Mouse (Mus musculus): ENCODE measurements around the gene Gm36210. TPM values are rescaled to one million over a fixed set of nuclear protein-coding genes. Genes with fewer than 3 reads are reported as not detected.

Gene Gm36210
- polyA plus RNA-seq, 1 experiment from 2014 or later, result 0.47 TPM

DNA sequence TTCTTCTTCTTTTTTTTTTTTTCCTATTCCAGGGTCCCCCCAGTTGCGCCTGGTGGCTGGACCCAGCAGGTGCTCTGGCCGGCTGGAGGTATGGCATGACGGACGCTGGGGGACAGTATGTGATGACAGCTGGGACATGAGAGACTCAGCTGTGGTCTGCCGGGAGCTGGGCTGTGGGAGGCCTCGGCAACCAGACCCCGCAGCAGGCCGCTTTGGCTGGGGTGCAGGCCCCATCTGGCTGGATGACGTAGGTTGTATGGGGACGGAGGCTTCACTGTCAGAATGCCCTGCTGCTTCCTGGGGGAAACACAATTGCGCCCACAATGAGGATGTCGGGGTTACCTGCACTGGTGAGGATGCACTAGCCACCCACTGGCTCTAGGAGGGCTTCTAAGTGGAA is 26.8 kb upstream of the Gm36210 start:
- Histone ChIP-seq H3K4me2 (no peak overlapping the region), H3K9ac (no peak overlapping the region), H3K4me1 (replicated peaks) (no peaks in the 10 kb centered on the region), H3K9me3 (no peaks in the 10 kb centered on the region), H3K4me3 (no peak overlapping the region), H3K36me3 (no peaks in the 10 kb centered on the region), H3K27me3 (no peaks in the 10 kb centered on the region), H3K27ac (replicated peaks) (no peak overlapping the region)
- ATAC-seq (ENCODE audit: low FRiP score, low read depth), result no peak
- WGBS, result 58% methylated on average over 12 of the region's 12 CpGs

DNA sequence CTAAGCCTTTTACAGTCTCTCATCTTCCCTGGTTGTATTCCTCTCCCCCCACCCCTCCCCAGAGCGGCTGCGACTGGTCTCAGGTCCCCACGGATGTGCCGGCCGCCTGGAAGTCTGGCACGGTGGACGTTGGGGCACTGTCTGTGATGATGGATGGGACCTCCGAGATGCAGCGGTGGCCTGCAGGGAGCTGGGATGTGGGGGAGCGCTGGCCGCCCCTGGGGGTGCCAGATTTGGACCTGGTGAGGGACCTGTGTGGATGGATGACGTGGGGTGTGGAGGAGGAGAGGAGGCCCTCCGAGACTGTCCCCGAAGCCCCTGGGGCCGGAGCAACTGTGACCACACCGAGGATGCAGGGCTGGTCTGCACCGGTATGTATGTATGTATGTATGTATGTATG is 22.0 kb upstream of the Gm36210 start:
- Histone ChIP-seq H3K9ac (no peak overlapping the region), H3K27ac (replicated peaks) (no peak overlapping the region), H3K27me3 (no peaks in the 10 kb centered on the region), H3K4me2 (no peak overlapping the region), H3K36me3 (no peaks in the 10 kb centered on the region), H3K4me1 (replicated peaks) (peaks cover 31% of the 10 kb centered on the region), H3K9me3 (no peaks in the 10 kb centered on the region), H3K4me3 (no peak overlapping the region)
- no peak for ATAC-seq (ENCODE audit: low FRiP score, low read depth)
- WGBS, result 69% methylated on average over 17 of the region's 17 CpGs

DNA sequence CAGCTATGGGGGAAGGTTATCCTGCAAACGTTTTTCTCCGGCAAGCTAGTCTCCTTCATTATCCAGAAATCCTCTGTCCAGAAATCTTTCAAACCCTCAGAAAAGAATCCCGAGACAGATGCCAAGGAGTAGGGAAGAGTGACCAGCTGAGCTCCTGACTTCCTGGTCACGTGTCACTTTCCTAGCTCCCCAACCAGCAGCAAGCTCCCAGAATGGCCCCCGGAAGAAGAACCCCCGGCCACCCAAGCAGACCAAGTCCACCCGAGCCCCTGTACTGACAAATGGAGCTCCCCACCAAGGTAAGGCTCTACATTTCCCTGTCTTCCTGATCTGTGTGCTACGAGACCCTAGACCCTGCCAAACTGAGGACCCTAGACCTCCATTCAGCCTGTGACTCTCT is 21.4 kb upstream of the Gm36210 start:
- Histone ChIP-seq H3K27me3 (no peaks in the 10 kb centered on the region), H3K9ac (no peak overlapping the region), H3K4me3 (no peak overlapping the region), H3K4me2 (no peak overlapping the region), H3K27ac (replicated peaks) (no peak overlapping the region), H3K4me1 (replicated peaks) (peaks cover 37% of the 10 kb centered on the region), H3K36me3 (no peaks in the 10 kb centered on the region), H3K9me3 (no peaks in the 10 kb centered on the region)
- no peak for ATAC-seq (ENCODE audit: low FRiP score, low read depth)
- 67% methylated on average over 8 of the region's 8 CpGs for WGBS

- no peak overlapping the region for H3K27ac ChIP-seq (replicated peaks)
- no peak for ATAC-seq (ENCODE audit: low FRiP score, low read depth)
- no peak overlapping the region for H3K9ac ChIP-seq
- H3K4me3 ChIP-seq, result no peak overlapping the region
- peaks cover 42% of the 10 kb centered on the region for H3K4me1 ChIP-seq (replicated peaks)
- no peaks in the 10 kb centered on the region for H3K27me3 ChIP-seq
- H3K4me2 ChIP-seq, result no peak overlapping the region
- WGBS, result 55% methylated on average over 16 of the region's 16 CpGs
- H3K36me3 ChIP-seq, result no peaks in the 10 kb centered on the region
- no peaks in the 10 kb centered on the region for H3K9me3 ChIP-seq
Measured at GRCm38 (mm10) chr7:4926849-4927248, 20.5 kb upstream of the Gm36210 start.

DNA sequence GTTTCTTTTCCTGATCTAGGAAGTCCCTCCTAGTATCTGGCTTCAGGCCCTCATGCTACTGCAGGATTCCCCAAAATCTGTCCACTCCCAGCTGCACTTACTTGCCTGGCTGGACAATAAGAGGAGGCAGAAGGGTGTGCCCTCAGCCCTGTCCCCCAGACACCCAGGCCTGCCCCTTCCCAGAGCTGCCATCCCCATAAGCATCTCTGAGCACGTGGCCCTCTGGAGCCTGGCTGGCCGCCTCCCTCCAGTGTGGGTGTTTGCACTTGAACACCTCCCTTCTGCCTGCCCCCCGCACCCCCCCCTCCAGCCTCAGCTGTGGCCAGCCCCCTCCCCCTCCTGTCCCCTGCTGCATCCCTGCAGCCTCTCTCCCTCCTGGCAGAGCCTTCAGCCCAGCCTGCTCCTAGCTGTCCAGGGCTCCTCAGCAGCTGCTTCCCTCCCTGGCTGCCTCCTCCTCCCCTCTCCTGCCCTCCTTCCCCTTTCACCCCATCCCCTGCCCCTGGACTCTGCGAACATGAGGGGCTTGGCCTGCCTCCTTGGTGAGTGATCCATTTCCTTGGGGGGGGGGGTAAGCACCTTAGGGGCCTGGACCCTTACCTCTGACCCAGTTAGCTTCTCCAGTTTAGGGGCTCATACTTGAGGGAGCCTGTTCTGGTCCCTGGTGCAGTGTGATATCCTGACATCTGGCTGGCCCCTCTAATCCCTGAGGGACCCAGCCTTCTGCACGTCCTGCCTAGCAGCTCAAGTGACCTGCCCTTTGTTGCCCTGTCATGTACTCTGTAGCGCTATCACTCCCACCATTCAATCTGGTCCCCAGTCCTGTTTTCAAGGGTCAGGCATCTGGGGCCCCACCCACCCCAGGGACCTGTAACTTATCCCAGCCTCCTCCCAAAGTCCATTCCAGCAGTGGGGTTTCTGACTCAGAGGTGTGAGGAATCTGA is 19.4 kb upstream of the Gm36210 start, which contains the start of gene Ssc5d:
Ssc5d (plus strand) TSS at position 345 of the 941 bp plus-strand sequence.
- Histone ChIP-seq H3K27me3 (no peaks in the 10 kb centered on the region), H3K4me2 (peak within 1 kb of the TSS; percentile 96), H3K9ac (peak within 1 kb of the TSS; percentile 57), H3K9me3 (no peaks in the 10 kb centered on the region), H3K27ac (replicated peaks) (peak within 1 kb of the TSS; percentile 99), H3K4me3 (no peak within 1 kb of the TSS), H3K36me3 (peaks cover 2% of the 10 kb centered on the region; the same call in 1 of the 2 replicates), H3K4me1 (replicated peaks) (peaks cover 53% of the 10 kb centered on the region)
- WGBS, result 6% methylated on average over 6 of the region's 6 CpGs
- no peak for ATAC-seq (ENCODE audit: low FRiP score, low read depth)

- H3K4me1 ChIP-seq (replicated peaks), result peaks cover 53% of the 10 kb centered on the region
- H3K36me3 ChIP-seq, result peaks cover 10% of the 10 kb centered on the region; the same call in 1 of the 2 replicates
- H3K4me2 ChIP-seq, result peak overlapping the region; percentile 96; the same call in 1 of the 2 replicates
- ATAC-seq (ENCODE audit: low FRiP score, low read depth), result no peak
- no peaks in the 10 kb centered on the region for H3K9me3 ChIP-seq
- H3K9ac ChIP-seq, result no peak overlapping the region
- H3K27me3 ChIP-seq, result no peaks in the 10 kb centered on the region
- WGBS, result 22% methylated on average over 3 of the region's 4 CpGs
- H3K27ac ChIP-seq (replicated peaks), result peak overlapping the region; percentile 55
- H3K4me3 ChIP-seq, result no peak overlapping the region
Measured at GRCm38 (mm10) chr7:4924891-4925301, 18.6 kb upstream of the Gm36210 start.

- peak overlapping the region; percentile 57 for H3K9ac ChIP-seq
- H3K4me3 ChIP-seq, result peak overlapping the region; percentile 42
- H3K4me2 ChIP-seq, result peak overlapping the region; percentile 96
- H3K27ac ChIP-seq (replicated peaks), result peak overlapping the region; percentile 99
- WGBS, result 4% methylated on average over 4 of the region's 4 CpGs
- ATAC-seq (ENCODE audit: low FRiP score, low read depth), result no peak
- H3K9me3 ChIP-seq, result no peaks in the 10 kb centered on the region
- peaks cover 14% of the 10 kb centered on the region; the same call in 1 of the 2 replicates for H3K36me3 ChIP-seq
- peaks cover 53% of the 10 kb centered on the region for H3K4me1 ChIP-seq (replicated peaks)
- no peaks in the 10 kb centered on the region for H3K27me3 ChIP-seq
Measured at GRCm38 (mm10) chr7:4924483-4924882, 18.2 kb upstream of the Gm36210 start.

- Histone ChIP-seq H3K4me3 (peak overlapping the region; percentile 42), H3K36me3 (peaks cover 21% of the 10 kb centered on the region; the same call in 1 of the 2 replicates), H3K9ac (peak overlapping the region; percentile 57), H3K27ac (replicated peaks) (peak overlapping the region; percentile 99), H3K9me3 (no peaks in the 10 kb centered on the region), H3K4me2 (peak overlapping the region; percentile 96), H3K27me3 (no peaks in the 10 kb centered on the region), H3K4me1 (replicated peaks) (peaks cover 53% of the 10 kb centered on the region)
- WGBS, result 2% methylated on average over 37 of the region's 37 CpGs
- 0 out of 2 replicates have a peak, but pooled peaks have one; percentile 1 for ATAC-seq (ENCODE audit: low FRiP score, low read depth)
Measured at GRCm38 (mm10) chr7:4923586-4924364, 17.5 kb upstream of the Gm36210 start.

DNA sequence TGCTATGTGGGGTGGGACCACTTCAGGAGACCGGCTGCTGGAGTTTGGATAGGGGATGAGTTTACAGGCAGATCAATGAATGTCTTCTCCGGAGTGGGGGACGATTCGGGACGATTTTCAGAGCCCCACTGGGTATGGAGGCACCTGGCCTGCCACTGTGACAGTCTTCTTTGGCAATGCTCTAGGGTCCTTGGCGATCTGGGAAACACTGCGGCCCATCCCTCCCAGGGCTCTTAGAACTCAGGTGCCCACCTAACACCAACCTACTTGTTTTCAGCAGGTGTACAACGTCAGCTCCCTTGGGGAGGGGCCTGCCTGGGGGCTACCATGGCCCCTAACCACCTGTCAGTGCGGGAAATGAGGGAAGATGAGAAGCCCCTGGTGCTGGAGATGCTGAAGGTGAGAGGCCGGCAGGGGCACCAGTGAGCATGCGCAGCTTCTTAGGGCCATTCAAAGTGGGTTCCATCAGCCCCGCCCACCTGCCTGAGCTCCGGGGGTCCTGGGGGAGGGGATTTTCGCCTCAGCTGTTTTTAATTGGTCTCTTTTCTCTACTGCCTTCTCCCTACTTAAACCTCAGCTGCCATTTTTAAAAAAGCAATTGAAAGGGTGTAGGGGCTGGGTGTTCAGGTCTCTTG is 16.7 kb upstream of the Gm36210 start:
- Histone ChIP-seq H3K9me3 (no peaks in the 10 kb centered on the region), H3K9ac (peak overlapping the region; percentile 57), H3K4me2 (peak overlapping the region; percentile 96), H3K4me3 (peak overlapping the region; percentile 42), H3K27ac (replicated peaks) (peak overlapping the region; percentile 99), H3K36me3 (peaks cover 23% of the 10 kb centered on the region; the same call in 1 of the 2 replicates), H3K27me3 (no peaks in the 10 kb centered on the region), H3K4me1 (replicated peaks) (peaks cover 53% of the 10 kb centered on the region)
- WGBS, result under 1% methylated on average over 14 of the region's 14 CpGs
- peak; percentile 50 for ATAC-seq (ENCODE audit: low FRiP score, low read depth)

GRCm38 (mm10) chr7:4922508-4922907 is 16.2 kb upstream of the Gm36210 start:
- H3K4me3 ChIP-seq, result peak overlapping the region; percentile 42
- H3K9me3 ChIP-seq, result no peaks in the 10 kb centered on the region
- peaks cover 23% of the 10 kb centered on the region; the same call in 1 of the 2 replicates for H3K36me3 ChIP-seq
- H3K27ac ChIP-seq (replicated peaks), result peak overlapping the region; percentile 99
- peak overlapping the region; percentile 96 for H3K4me2 ChIP-seq
- H3K4me1 ChIP-seq (replicated peaks), result peaks cover 53% of the 10 kb centered on the region
- 0% methylated on average over 14 of the region's 14 CpGs for WGBS
- H3K9ac ChIP-seq, result peak overlapping the region; percentile 57
- peak; percentile 84 for ATAC-seq (ENCODE audit: low FRiP score, low read depth)
- no peaks in the 10 kb centered on the region for H3K27me3 ChIP-seq

GRCm38 (mm10) chr7:4921824-4922482 is 15.6 kb upstream of the Gm36210 start, which contains the start of gene Nat14:
Gene Nat14, plus strand, starts transcription at chr7:4922028.
- Histone ChIP-seq H3K4me1 (replicated peaks) (peaks cover 57% of the 10 kb centered on the region), H3K4me3 (peak within 1 kb of the TSS; percentile 42), H3K36me3 (peaks cover 23% of the 10 kb centered on the region; the same call in 1 of the 2 replicates), H3K27ac (replicated peaks) (peak within 1 kb of the TSS; percentile 99), H3K27me3 (no peaks in the 10 kb centered on the region), H3K9ac (peak within 1 kb of the TSS; percentile 57), H3K4me2 (peak within 1 kb of the TSS; percentile 96), H3K9me3 (no peaks in the 10 kb centered on the region)
- 0 out of 2 replicates have a peak, but pooled peaks have one; percentile 2 for ATAC-seq (ENCODE audit: low FRiP score, low read depth)
- 29% methylated on average over 8 of the region's 8 CpGs for WGBS

All from hindbrain, embryonic 15.5 days (tissue).